Mouse (Mus musculus) spleen, adult 2 months (tissue): ENCODE measurements around the gene Ppil3. TPM values are rescaled to one million over a fixed set of nuclear protein-coding genes. Genes with fewer than 3 reads are reported as not detected.
A peak's percentile ranks its signal among the peaks of the same experiment; 100 is the strongest.

Source experiments
- DNase-seq, 2 experiments: peaks; one replicate each; pipeline versions ENCODE4 v3.0.0 to v3.0.0-alpha.2; 2012 to 2021; ENCODE audit warnings: low spot score in 2 of 2, low read depth in 1 of 2
- H3K27ac ChIP-seq: fragments of 200-500 bp; 2 replicates; pipeline ENCODE4 v1.5.1; 2012; ENCODE audit warnings: low read length, inconsistent platforms; ENCODE audit not compliant: insufficient read depth
- H3K27me3 ChIP-seq: fragments of 200-500 bp; 2 replicates; pipeline ENCODE4 v1.6.1; 2012; ENCODE audit warnings: mild to moderate bottlenecking, moderate library complexity, low read length, inconsistent platforms; ENCODE audit not compliant: control insufficient read depth, insufficient read depth
- H3K36me3 ChIP-seq: fragments of 200-500 bp; 2 replicates; pipeline ENCODE4 v1.6.1; 2012; ENCODE audit warnings: mild to moderate bottlenecking, low read length, inconsistent platforms; ENCODE audit not compliant: control insufficient read depth, insufficient read depth
- H3K4me1 ChIP-seq: fragments of 200-500 bp; 2 replicates; pipeline ENCODE4 v1.6.1; 2011; ENCODE audit warnings: inconsistent platforms; ENCODE audit not compliant: control insufficient read depth, insufficient read depth, insufficient read length
- H3K4me3 ChIP-seq: fragments of 200-500 bp; 2 replicates; pipeline ENCODE4 v1.5.1; 2011; ENCODE audit warnings: mild to moderate bottlenecking, inconsistent platforms; ENCODE audit not compliant: insufficient read depth, insufficient read length; ENCODE audit errors: extremely low read depth
- CTCF ChIP-seq: fragments of 200-500 bp; IDR thresholded peaks from 2 replicates; pipeline ENCODE4 v1.5.1; 2011; ENCODE audit warnings: mild to moderate bottlenecking, inconsistent platforms; ENCODE audit not compliant: insufficient read depth, insufficient read length, insufficient replicate concordance; ENCODE audit errors: extremely low read depth
- POLR2A ChIP-seq: fragments of 200-500 bp; IDR thresholded peaks from 2 replicates; pipeline ENCODE4 v1.6.1; 2011; ENCODE audit warnings: low read depth, low read length, inconsistent platforms
- WGBS: fragments of 180-500 bp; shearing (Covaris S2); methylation state at CpG from one replicate; pipeline ENCODE4 v1.1.7; 2018; 5-methylcytosine and 5-hydroxymethylcytosine counted together
- polyA plus RNA-seq: library from polyadenylated mRNA; depleted of rRNA; stranded (reverse); fragments of >200 nt; gene quantifications from 2 replicates; pipeline ENCODE4 v1.2.3, GENCODE M21; 2012

The Ppil3 gene
- polyA plus RNA-seq, 1 experiment = 16.9 TPM

DNA sequence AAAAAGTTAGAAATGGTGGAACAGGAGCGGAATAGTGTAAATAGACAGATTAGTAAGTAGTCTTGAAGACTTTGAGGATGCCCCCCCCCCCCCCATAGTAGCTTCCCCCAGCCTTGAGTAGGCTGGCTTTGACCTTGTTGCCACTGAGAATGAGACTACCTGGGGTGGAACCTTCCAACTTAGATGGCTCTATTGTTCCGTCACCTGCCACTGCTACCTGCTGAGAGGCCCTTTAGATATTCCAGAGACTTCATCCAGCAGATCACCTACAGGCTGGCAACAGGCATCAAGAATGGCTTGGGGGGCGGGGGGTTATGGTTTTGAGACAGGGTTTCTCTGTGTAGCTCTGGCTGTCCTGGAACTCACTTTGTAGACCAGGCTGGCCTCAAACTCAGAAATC, 20.7 kb downstream of the Ppil3 start:
- no peak overlapping the region for H3K4me3 ChIP-seq
- TF ChIP-seq POLR2A = no peak
- TF ChIP-seq CTCF = no peak
- H3K36me3 ChIP-seq = peaks cover 18% of the 10 kb centered on the region
- 93% methylated on average over 3 of the region's 3 CpGs for WGBS
- H3K4me1 ChIP-seq = peaks cover 5% of the 10 kb centered on the region
- H3K27ac ChIP-seq = no peak overlapping the region
- no peaks in the 10 kb centered on the region for H3K27me3 ChIP-seq
- no peak for DNase-seq

DNA sequence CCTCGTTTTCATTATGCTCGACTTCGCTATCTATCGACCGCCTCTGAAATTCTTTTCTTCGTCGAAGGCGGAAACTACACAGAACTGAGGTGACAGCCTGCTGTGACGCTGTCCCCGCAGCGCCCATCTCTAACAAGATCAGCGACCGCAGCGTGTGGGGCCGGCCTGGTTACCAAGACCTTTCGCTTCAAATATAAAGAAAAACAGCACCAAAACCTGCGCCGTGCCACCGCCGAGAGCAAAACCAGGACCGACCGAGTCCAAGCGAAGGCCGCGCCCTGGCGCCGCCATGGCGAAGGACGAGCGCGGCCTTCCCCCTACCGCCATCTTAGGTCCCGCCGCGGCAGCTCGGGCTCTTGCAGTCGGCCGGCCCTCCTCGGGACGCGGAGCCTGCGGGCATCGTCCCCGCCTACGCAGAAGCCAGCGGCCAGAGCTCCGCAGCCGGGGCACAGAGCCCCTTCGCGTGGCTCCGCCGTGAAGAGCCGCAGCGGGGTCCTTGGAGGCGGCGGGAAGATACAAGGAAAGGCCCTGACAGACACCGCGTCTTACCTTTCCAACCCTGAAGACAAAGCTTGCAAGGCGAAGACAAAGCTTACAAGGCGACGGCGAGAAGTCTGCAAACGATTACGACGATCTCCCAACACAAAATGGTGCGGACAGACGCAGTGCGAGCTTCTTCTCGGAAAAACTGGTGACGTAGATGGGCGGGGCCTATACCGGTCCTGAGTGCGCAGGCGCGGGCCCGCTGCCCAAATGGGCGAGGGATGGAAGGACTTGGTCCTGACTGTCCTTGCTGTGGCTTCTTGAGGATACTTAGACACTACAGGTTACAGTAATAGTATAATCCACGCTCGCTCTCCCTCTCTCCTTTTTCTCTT, 21.7 kb downstream of the Ppil3 start, which contains the start of gene Clk1:
Gene Clk1, minus strand, starts transcription at position 696 of the 878 bp plus-strand sequence.
- no peaks in the 10 kb centered on the region; the same call in 1 of the 2 replicates for H3K27me3 ChIP-seq
- peaks cover 26% of the 10 kb centered on the region for H3K36me3 ChIP-seq
- H3K27ac ChIP-seq = peak within 1 kb of the TSS; percentile 99
- peak; percentile 96 for TF ChIP-seq POLR2A
- TF ChIP-seq CTCF = no peak
- peak; percentile 82 to 95 for DNase-seq
- under 1% methylated on average over 79 of the region's 79 CpGs for WGBS
- peaks cover 5% of the 10 kb centered on the region for H3K4me1 ChIP-seq
- H3K4me3 ChIP-seq = peak within 1 kb of the TSS; percentile 65

DNA sequence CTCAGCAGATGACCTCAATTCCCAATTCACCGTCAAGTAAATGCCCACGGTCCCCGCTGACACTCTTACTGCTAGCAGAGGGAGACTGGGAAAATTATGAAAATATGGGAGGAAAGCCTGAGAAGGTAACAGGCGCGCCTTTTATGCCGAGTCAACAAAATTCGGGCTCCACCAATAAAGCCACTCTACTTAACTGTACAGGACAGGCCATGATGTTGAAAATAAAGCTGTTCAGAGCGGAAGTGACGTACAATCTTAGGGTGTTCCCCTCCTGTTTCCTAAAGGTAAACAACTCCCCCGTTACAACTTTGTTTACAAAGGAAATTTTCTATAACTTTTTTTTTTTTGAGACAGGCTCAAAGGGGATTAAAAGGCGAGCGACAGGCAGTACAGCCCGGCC, 22.4 kb downstream of the Ppil3 start:
- Histone ChIP-seq H3K4me1 (peaks cover 5% of the 10 kb centered on the region), H3K4me3 (peak overlapping the region; percentile 65), H3K27ac (peak overlapping the region; percentile 99), H3K36me3 (peaks cover 34% of the 10 kb centered on the region), H3K27me3 (no peaks in the 10 kb centered on the region; the same call in 1 of the 2 replicates)
- DNase-seq = peak; percentile 27 to 85
- 1% methylated on average over 13 of the region's 13 CpGs for WGBS
- TF ChIP-seq POLR2A (no peak), CTCF (no peak)

DNA sequence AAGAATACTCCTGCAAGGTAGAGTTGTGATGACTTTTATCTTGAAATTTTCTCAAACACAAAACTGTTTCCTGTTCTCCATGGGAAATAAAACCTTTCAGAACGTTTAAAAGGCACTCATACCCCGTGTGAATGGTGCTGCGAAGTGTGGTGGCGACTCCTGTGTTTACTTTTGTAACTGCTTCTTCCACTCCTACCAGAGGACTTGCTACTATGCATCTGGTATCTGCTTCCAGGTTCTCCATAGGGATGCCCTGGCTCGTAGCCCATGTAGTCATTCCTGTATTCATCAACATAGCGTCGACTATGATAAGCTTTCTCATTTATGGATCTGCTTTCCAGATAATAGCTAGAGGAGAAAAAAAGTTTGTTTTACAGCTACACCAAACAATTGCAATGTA, 24.3 kb downstream of the Ppil3 start:
- DNase-seq = no peak
- WGBS = 52% methylated on average over 7 of the region's 7 CpGs
- Histone ChIP-seq H3K27me3 (no peaks in the 10 kb centered on the region; the same call in 1 of the 2 replicates), H3K36me3 (peaks cover 48% of the 10 kb centered on the region), H3K4me3 (no peak overlapping the region), H3K4me1 (peaks cover 5% of the 10 kb centered on the region), H3K27ac (no peak overlapping the region)
- no peak for TF ChIP-seq POLR2A
- no peak for TF ChIP-seq CTCF

DNA sequence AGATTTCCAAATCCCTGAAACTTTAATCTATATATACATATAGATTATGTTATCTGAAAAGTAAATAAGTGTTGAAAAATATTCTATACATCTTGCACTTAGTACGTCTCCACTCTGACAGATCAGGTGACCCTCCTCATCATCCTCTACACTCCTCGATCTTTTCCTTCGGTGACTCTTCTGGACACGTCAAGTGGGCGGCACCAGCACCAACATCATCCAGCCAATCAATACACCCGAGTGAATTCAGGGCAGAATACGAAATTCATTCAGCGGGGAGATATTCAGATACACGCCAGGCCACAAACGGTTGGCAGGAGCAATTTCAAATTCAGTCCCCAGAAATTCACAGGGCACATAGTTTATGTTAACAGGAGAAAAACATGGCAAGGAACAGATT, 25.3 kb downstream of the Ppil3 start:
- 80% methylated on average over 10 of the region's 10 CpGs for WGBS

DNA sequence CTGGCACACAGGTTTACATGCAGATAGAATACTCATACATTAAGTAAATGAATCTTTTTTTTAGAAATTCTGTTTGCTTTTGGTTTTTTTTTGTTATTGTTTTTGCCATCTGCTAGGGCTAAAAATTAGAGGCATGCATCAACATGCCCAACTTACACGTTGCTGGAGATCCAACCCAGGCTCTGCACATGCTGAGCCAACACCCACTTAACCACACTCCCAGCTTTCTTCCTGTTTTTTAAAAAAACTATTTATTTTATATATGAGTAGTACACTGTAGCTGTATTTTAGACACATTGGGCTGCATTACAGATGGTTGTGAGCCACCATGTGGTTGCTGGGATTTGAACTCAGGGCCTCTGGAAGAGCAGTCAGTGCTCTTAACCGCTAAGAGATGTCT, 29.2 kb downstream of the Ppil3 start:
- peaks cover 75% of the 10 kb centered on the region for H3K36me3 ChIP-seq
- no peaks in the 10 kb centered on the region; the same call in 1 of the 2 replicates for H3K27me3 ChIP-seq
- DNase-seq = no peak
- no peak overlapping the region for H3K27ac ChIP-seq
- TF ChIP-seq POLR2A (no peak), CTCF (no peak)
- 57% methylated on average over 2 of the region's 2 CpGs for WGBS
- no peak overlapping the region for H3K4me3 ChIP-seq
- no peaks in the 10 kb centered on the region for H3K4me1 ChIP-seq

More for the DNA sequence above, 25.3 kb downstream of the Ppil3 start:
- no peak for DNase-seq
- Histone ChIP-seq H3K27me3 (no peaks in the 10 kb centered on the region; the same call in 1 of the 2 replicates), H3K36me3 (peaks cover 54% of the 10 kb centered on the region), H3K27ac (no peak overlapping the region), H3K4me1 (peaks cover 5% of the 10 kb centered on the region), H3K4me3 (no peak overlapping the region)
- TF ChIP-seq POLR2A = no peak
- no peak for TF ChIP-seq CTCF

DNA sequence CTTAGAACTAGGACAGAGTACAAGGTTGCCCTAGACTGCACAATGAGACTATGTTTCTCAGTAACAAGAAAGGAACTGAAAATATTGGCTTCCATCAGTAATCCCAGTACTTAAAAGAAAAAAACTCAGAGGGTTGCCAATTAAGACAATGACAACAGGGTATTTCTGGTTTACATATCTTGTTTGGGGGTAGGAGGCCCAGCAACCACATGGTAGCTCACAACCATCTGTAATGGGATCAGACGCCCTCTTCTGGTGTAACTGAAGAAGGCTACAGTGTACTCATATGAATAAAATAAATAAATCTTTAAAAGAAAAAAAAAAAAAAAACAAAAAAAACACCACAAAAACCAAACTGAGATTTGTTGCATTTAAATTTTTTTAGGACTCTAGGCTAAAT, 29.8 kb downstream of the Ppil3 start:
- Histone ChIP-seq H3K4me1 (no peaks in the 10 kb centered on the region), H3K36me3 (peaks cover 79% of the 10 kb centered on the region), H3K27me3 (no peaks in the 10 kb centered on the region; the same call in 1 of the 2 replicates), H3K27ac (no peak overlapping the region), H3K4me3 (no peak overlapping the region)
- DNase-seq = no peak
- TF ChIP-seq CTCF (no peak), POLR2A (no peak)
- 26% methylated on average over 1 of the region's 1 CpGs for WGBS
